10 mouse cellular contexts compared by ENCODE assay signal in the genomic region with DNA sequence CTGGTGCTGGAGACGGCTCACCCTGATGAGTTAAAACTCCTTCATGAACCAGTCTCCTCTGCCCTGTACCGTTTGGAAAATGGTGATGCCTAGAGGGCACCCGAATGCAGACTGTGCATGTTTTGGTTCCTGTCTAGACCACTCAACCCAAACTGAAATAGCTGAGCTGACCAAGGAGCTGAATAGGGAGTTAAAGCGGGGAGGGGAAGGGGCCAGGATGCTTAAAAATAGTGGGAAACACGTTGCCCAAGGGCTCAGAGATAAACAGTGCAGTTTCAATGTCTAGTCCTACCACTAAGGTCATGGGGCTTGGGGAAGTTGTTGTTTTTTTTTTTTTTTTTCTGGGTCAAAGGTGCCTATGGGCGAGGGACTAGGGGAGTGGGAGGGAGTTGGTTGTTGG.
"Had no signal": no experiment of that assay in that cellular context is flagged by ENCODE, and none has a peak within 500 bp of the region (broad histone marks: within the 10 kb centered on the region; RNA-seq: fewer than 3 reads in every experiment).

No protein-coding gene starts in this region.

- DNase-seq: kidney, adult 18-20 months; kidney, adult 9 months; kidney, postnatal 14 days; kidney, postnatal 4 days; liver, postnatal 0 days; lung, embryonic 14.5 days; right cerebral cortex, adult 18-20 months; thymus, adult 2 months; thymus, postnatal 14 days; thymus, postnatal 4 days had no signal
